Mouse (Mus musculus): ENCODE data around the gene Eif4e3. TPM values are rescaled to one million over a fixed set of nuclear protein-coding genes. Genes with fewer than 3 reads are reported as not detected.
A peak's percentile ranks its signal among the peaks of the same experiment; 100 is the strongest.

Gene Eif4e3
- polyA plus RNA-seq, 1 experiment from 2014 or later = 26.1 TPM

DNA sequence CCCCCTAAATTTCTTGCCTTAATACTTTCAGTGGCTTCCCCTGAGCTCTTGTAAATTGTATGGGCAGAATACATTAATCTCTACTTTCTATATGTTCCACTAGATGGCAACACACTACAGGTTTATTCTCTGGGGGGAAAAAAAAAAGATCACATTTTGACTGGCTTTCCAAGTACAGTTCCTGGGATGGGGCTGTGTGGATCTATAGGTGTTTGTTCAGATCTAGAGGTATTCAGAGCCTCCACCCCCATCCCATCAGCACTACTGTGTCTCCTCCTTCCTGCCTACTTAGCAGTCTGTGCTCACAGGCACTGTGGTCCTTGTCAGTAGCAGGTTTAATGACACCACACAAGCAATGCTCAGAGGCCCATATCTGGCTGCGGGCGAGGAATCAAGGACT lies 14.2 kb downstream of the Eif4e3 start:
- Histone ChIP-seq H3K27ac (ENCODE audit: low read length) (no peak overlapping the region), H3K36me3 (ENCODE audit: control insufficient read depth, insufficient read depth, low read length) (no peaks in the 10 kb centered on the region), H3K4me3 (ENCODE audit: low read length) (no peak overlapping the region), H3K4me2 (ENCODE audit: low read depth, low read length) (no peak overlapping the region), H3K4me1 (replicated peaks; ENCODE audit: control insufficient read depth, insufficient read depth, low read length) (peaks cover 2% of the 10 kb centered on the region), H3K9ac (ENCODE audit: low read length) (no peak overlapping the region), H3K27me3 (ENCODE audit: control insufficient read depth, insufficient read depth, low read depth, low read length) (no peaks in the 10 kb centered on the region), H3K9me3 (ENCODE audit: control insufficient read depth, low read length) (no peaks in the 10 kb centered on the region)
- no peak for ATAC-seq (ENCODE audit: low read depth)
- WGBS = 68% methylated on average over 2 of the region's 2 CpGs

DNA sequence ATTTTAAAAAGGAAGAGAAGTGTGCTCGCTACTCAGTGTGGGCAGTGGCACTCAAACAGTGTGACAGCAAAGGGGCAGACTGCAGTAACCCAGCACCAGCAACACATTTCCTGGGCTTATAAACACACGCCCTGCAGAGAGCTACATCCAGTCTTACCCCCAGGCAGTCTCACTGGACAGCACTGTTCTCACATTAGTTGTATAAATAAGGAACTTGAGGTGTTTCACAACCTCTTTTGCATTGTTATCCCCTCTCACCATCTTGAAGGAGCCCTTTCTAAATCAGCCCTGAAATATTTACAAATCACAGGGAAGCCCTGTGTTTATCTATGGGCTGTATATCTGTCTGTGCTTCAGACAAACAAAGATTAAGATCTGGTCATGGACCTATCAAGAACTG lies 17.3 kb downstream of the Eif4e3 start:
- ATAC-seq (ENCODE audit: low read depth) = no peak
- no peak overlapping the region for H3K4me2 ChIP-seq (ENCODE audit: low read depth, low read length)
- no peaks in the 10 kb centered on the region for H3K9me3 ChIP-seq (ENCODE audit: control insufficient read depth, low read length)
- H3K4me3 ChIP-seq (ENCODE audit: low read length) = no peak overlapping the region
- H3K27me3 ChIP-seq (ENCODE audit: control insufficient read depth, insufficient read depth, low read depth, low read length) = no peaks in the 10 kb centered on the region
- no peaks in the 10 kb centered on the region for H3K36me3 ChIP-seq (ENCODE audit: control insufficient read depth, insufficient read depth, low read length)
- WGBS = 48% methylated on average over 2 of the region's 2 CpGs
- H3K9ac ChIP-seq (ENCODE audit: low read length) = no peak overlapping the region
- peaks cover 17% of the 10 kb centered on the region for H3K4me1 ChIP-seq (replicated peaks; ENCODE audit: control insufficient read depth, insufficient read depth, low read length)
- no peak overlapping the region for H3K27ac ChIP-seq (ENCODE audit: low read length)

DNA sequence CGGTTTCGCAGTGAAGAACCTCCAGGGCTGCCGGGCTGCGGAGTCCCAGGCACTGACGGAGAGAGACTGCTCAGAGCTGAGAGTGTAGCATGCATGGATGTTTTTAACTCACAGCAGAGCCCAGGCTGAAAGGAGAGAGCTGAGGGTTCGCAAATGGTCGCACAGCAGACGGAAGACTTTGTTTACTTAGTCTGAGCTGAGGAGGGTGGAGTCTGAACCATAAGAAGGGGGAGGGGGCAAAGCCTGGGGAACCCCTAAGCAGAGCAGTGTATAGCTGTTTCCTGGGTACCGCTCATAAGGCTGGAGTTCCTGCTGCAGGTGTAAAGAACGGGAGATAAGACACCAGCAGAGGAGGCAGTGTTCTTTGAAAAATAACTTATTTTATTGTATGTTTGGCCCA lies 20.2 kb downstream of the Eif4e3 start:
- no peaks in the 10 kb centered on the region for H3K27me3 ChIP-seq (ENCODE audit: control insufficient read depth, insufficient read depth, low read depth, low read length)
- H3K9ac ChIP-seq (ENCODE audit: low read length) = peak overlapping the region; percentile 9; the same call in 1 of the 2 replicates
- peaks cover 26% of the 10 kb centered on the region for H3K4me1 ChIP-seq (replicated peaks; ENCODE audit: control insufficient read depth, insufficient read depth, low read length)
- peak; percentile 64 for ATAC-seq (ENCODE audit: low read depth)
- peak overlapping the region; percentile 44 for H3K4me2 ChIP-seq (ENCODE audit: low read depth, low read length)
- peak overlapping the region; percentile 56 for H3K27ac ChIP-seq (ENCODE audit: low read length)
- no peaks in the 10 kb centered on the region for H3K9me3 ChIP-seq (ENCODE audit: control insufficient read depth, low read length)
- 17% methylated on average over 10 of the region's 10 CpGs for WGBS
- H3K4me3 ChIP-seq (ENCODE audit: low read length) = peak overlapping the region; percentile 8; the same call in 1 of the 2 replicates
- H3K36me3 ChIP-seq (ENCODE audit: control insufficient read depth, insufficient read depth, low read length) = no peaks in the 10 kb centered on the region

DNA sequence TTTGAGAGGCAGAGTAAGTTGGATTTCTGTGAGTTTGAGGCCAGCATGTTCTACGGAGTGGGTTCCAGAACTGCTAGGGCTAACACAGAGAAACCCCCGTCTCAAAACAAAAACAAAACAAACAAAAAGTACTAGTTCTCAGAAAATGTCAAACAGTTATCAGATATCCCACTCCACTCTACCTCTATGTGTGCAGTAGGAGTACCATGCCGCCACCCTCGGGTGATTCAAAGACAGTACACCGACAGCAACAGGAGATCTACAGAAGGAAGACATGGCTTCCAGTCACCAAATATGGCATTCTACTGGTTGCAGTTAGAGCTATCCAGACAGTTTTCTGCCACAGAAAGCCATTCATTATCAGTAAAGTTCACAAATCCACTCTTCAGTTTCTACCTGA lies 21.7 kb downstream of the Eif4e3 start:
- ATAC-seq (ENCODE audit: low read depth) = no peak
- Histone ChIP-seq H3K9me3 (ENCODE audit: control insufficient read depth, low read length) (no peaks in the 10 kb centered on the region), H3K27me3 (ENCODE audit: control insufficient read depth, insufficient read depth, low read depth, low read length) (no peaks in the 10 kb centered on the region), H3K4me1 (replicated peaks; ENCODE audit: control insufficient read depth, insufficient read depth, low read length) (peaks cover 26% of the 10 kb centered on the region), H3K4me3 (ENCODE audit: low read length) (no peak overlapping the region), H3K36me3 (ENCODE audit: control insufficient read depth, insufficient read depth, low read length) (no peaks in the 10 kb centered on the region), H3K9ac (ENCODE audit: low read length) (no peak overlapping the region), H3K27ac (ENCODE audit: low read length) (peak overlapping the region; percentile 74), H3K4me2 (ENCODE audit: low read depth, low read length) (no peak overlapping the region)
- WGBS = 57% methylated on average over 5 of the region's 5 CpGs

DNA sequence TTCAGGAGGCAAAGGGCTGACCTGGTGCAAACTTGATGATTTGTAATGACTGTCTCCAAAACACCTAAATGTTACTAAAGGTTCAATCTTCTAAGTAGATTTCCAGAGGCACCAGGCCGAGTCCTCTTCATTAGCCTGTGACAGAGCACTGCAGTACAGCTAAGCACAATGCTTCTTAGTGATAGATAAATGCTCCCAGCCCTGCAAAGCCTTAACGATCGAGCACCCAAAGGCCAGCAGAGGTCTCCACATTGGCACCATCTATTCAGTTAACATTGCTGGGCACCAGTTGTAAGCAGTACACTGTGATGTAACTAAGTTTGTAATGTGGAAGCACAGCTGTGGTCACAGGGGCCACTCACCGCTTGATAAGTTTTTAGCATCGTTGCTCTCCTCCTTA lies 22.2 kb downstream of the Eif4e3 start:
- no peaks in the 10 kb centered on the region for H3K27me3 ChIP-seq (ENCODE audit: control insufficient read depth, insufficient read depth, low read depth, low read length)
- no peaks in the 10 kb centered on the region for H3K9me3 ChIP-seq (ENCODE audit: control insufficient read depth, low read length)
- peaks cover 26% of the 10 kb centered on the region for H3K4me1 ChIP-seq (replicated peaks; ENCODE audit: control insufficient read depth, insufficient read depth, low read length)
- H3K4me3 ChIP-seq (ENCODE audit: low read length) = no peak overlapping the region
- no peak overlapping the region for H3K9ac ChIP-seq (ENCODE audit: low read length)
- H3K4me2 ChIP-seq (ENCODE audit: low read depth, low read length) = peak overlapping the region; percentile 18; the same call in 1 of the 2 replicates
- no peak for ATAC-seq (ENCODE audit: low read depth)
- no peaks in the 10 kb centered on the region; the same call in none of the 2 replicates for H3K36me3 ChIP-seq (ENCODE audit: control insufficient read depth, insufficient read depth, low read length)
- 52% methylated on average over 5 of the region's 5 CpGs for WGBS
- peak overlapping the region; percentile 74 for H3K27ac ChIP-seq (ENCODE audit: low read length)

DNA sequence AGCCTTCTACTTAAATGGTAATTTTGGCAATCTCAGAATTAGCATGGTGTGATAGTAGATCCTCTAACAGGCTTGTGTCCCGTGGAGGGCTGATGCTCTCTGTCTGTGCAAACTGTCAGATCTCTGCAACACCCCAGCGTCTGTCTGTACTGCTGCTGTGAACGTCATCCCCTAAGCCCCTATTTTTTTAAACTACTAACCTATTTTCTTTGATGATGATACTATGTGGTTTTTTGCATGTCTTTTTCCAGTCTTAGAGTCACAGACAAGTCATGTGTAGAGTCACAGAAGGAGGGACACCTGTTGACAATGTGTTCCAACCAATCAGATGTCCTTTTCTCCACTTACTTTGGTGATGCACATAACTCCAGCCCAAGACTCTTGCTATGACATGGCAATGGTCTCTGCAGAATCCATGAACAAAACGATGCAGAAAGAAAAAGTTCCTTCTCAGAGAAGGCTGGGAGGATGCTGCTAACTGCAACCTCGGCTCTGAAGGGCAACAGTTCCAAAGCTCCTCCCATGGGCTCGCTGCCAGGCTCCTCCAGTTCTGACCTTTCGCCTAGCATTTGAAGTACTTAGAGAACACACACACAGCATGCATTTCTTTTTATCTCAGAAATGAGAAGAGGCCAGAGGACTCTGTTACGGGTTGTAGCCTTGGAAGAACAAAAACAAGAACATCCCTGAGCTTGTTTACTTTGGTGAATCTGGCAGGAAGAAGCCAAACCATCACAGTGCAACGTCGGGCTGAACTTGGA lies 23.0 kb downstream of the Eif4e3 start:
- H3K36me3 ChIP-seq (ENCODE audit: control insufficient read depth, insufficient read depth, low read length) = peaks cover 5% of the 10 kb centered on the region
- H3K9me3 ChIP-seq (ENCODE audit: control insufficient read depth, low read length) = no peaks in the 10 kb centered on the region
- ATAC-seq (ENCODE audit: low read depth) = peak; percentile 81
- WGBS = 19% methylated on average over 10 of the region's 10 CpGs
- no peak overlapping the region for H3K4me3 ChIP-seq (ENCODE audit: low read length)
- peak overlapping the region; percentile 74 for H3K27ac ChIP-seq (ENCODE audit: low read length)
- H3K9ac ChIP-seq (ENCODE audit: low read length) = no peak overlapping the region
- H3K27me3 ChIP-seq (ENCODE audit: control insufficient read depth, insufficient read depth, low read depth, low read length) = no peaks in the 10 kb centered on the region
- peak overlapping the region; percentile 18 for H3K4me2 ChIP-seq (ENCODE audit: low read depth, low read length)
- peaks cover 26% of the 10 kb centered on the region for H3K4me1 ChIP-seq (replicated peaks; ENCODE audit: control insufficient read depth, insufficient read depth, low read length)

DNA sequence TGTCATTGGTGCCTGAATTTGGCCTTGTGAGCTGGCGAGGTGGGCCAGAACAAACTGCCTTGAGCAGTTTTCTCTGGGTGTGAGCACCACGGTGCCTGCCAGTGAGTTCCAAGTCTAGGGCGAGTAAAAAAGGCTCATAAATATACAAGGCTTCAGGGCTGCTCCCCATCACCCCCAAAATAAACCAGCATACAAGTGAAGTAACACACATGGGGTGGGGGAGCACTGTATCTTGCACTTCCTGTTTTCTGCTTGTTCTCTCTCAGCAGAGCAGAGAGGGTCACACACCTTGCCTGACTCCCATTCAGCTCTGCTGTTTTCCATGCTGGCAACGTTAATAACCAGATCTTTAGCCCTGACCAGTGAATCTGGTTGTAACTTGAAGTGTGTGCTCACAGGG lies 29.1 kb downstream of the Eif4e3 start:
- H3K36me3 ChIP-seq (ENCODE audit: control insufficient read depth, insufficient read depth, low read length) = peaks cover 5% of the 10 kb centered on the region
- ATAC-seq (ENCODE audit: low read depth) = no peak
- H3K27me3 ChIP-seq (ENCODE audit: control insufficient read depth, insufficient read depth, low read depth, low read length) = no peaks in the 10 kb centered on the region
- H3K9ac ChIP-seq (ENCODE audit: low read length) = no peak overlapping the region
- no peak overlapping the region for H3K4me2 ChIP-seq (ENCODE audit: low read depth, low read length)
- H3K4me3 ChIP-seq (ENCODE audit: low read length) = no peak overlapping the region
- H3K4me1 ChIP-seq (replicated peaks; ENCODE audit: control insufficient read depth, insufficient read depth, low read length) = no peaks in the 10 kb centered on the region
- no peaks in the 10 kb centered on the region for H3K9me3 ChIP-seq (ENCODE audit: control insufficient read depth, low read length)
- H3K27ac ChIP-seq (ENCODE audit: low read length) = no peak overlapping the region
- WGBS = 57% methylated on average over 4 of the region's 4 CpGs

DNA sequence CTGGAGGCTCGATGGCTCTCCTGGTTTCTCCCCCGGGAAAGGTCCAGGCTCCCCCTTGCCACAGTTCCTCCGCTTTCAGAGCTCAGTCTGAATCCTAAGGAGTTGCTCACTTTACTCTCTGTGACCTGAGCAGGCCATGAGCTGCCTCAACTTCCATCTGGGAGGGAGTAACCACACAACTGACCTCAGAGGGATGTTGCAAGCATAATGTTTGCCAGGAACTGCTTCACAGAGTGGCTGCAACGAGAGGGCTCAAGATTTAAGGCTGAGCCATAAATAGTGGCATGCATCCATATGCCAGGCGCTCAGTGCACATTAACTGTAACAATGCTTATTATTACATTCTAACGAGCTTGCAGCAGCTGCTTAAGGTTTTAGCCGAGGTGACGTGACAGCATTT lies 29.8 kb downstream of the Eif4e3 start:
- H3K9me3 ChIP-seq (ENCODE audit: control insufficient read depth, low read length) = no peaks in the 10 kb centered on the region
- peaks cover 5% of the 10 kb centered on the region for H3K36me3 ChIP-seq (ENCODE audit: control insufficient read depth, insufficient read depth, low read length)
- no peaks in the 10 kb centered on the region for H3K27me3 ChIP-seq (ENCODE audit: control insufficient read depth, insufficient read depth, low read depth, low read length)
- 67% methylated on average over 8 of the region's 8 CpGs for WGBS
- H3K9ac ChIP-seq (ENCODE audit: low read length) = no peak overlapping the region
- H3K4me3 ChIP-seq (ENCODE audit: low read length) = no peak overlapping the region
- no peak overlapping the region for H3K27ac ChIP-seq (ENCODE audit: low read length)
- no peak overlapping the region for H3K4me2 ChIP-seq (ENCODE audit: low read depth, low read length)
- no peaks in the 10 kb centered on the region for H3K4me1 ChIP-seq (replicated peaks; ENCODE audit: control insufficient read depth, insufficient read depth, low read length)
- no peak for ATAC-seq (ENCODE audit: low read depth)

DNA sequence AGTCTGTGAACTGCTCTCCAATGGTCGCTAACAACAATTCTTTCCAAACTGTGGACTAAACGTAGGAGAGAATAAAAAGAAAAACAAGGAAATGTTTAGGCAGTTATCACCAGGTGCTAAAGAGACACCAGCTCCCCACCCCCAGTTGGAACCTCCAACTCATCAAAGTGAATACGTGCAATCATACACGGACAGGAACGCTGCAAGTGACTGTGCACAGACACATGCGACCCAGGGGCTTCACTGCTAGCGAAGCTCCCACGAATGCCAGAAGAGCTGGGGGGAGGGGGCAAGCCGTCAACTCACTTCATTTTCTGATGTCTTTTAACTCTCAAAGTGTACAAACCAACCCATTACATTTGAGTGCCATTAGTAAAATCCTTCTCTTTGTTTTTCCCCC lies 30.4 kb downstream of the Eif4e3 start:
- Histone ChIP-seq H3K4me2 (ENCODE audit: low read depth, low read length) (no peak overlapping the region), H3K4me3 (ENCODE audit: low read length) (no peak overlapping the region), H3K36me3 (ENCODE audit: control insufficient read depth, insufficient read depth, low read length) (peaks cover 5% of the 10 kb centered on the region), H3K27me3 (ENCODE audit: control insufficient read depth, insufficient read depth, low read depth, low read length) (no peaks in the 10 kb centered on the region), H3K27ac (ENCODE audit: low read length) (no peak overlapping the region), H3K9me3 (ENCODE audit: control insufficient read depth, low read length) (no peaks in the 10 kb centered on the region), H3K9ac (ENCODE audit: low read length) (no peak overlapping the region), H3K4me1 (replicated peaks; ENCODE audit: control insufficient read depth, insufficient read depth, low read length) (no peaks in the 10 kb centered on the region)
- no peak for ATAC-seq (ENCODE audit: low read depth)
- WGBS = 59% methylated on average over 9 of the region's 9 CpGs
